Comparison of ENCODE assay signal across 17 mouse cellular contexts in the genomic region with DNA sequence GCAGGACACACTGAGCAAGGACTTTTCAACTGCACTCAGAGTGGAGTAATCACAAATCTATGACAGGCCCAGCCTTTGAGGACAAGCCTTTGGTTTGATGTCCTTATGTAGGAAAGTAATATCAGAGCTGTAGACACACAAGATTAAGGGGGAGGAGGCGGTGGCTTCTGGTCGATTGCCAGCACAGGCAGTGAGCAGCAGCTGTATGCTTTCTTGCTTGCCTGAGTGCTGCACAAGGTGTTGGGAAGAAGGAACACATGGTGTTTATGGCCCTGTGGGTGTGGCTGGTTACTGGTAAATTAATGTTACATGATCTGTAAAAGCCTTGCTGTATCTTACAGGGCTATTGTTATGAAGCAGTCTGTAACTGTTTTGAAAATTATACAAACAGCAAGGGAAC. TPM values are rescaled to one million over a fixed set of nuclear protein-coding genes. Genes with fewer than 3 reads are reported as not detected.
DNase-seq lines count a peak whose midpoint lies in the region; ATAC-seq and TF ChIP-seq lines count a peak whose summit lies in the region.
"Had no signal": no experiment of that assay in that cellular context is flagged by ENCODE, and none has a peak within 500 bp of the region (broad histone marks: within the 10 kb centered on the region; RNA-seq: fewer than 3 reads in every experiment).

No protein-coding gene starts in this region.

- no peak overlapping the region for H3K9ac ChIP-seq in lung, embryonic 14.5 days
- no peak overlapping the region for H3K9ac ChIP-seq in stomach, embryonic 16.5 days (ENCODE audit: low read length)
- H3K9ac ChIP-seq in midbrain, embryonic 16.5 days (ENCODE audit: low read depth, low read length) = no peak overlapping the region
- H3K9ac ChIP-seq: forebrain, embryonic 13.5 days; hindbrain, embryonic 14.5 days; kidney, embryonic 15.5 days; liver, embryonic 13.5 days; midbrain, embryonic 12.5 days; neural tube, embryonic 13.5 days had no signal

- no peak for TF ChIP-seq CTCF in lung, adult 2 months (IDR thresholded peaks at IDR 0.05; ENCODE audit: insufficient read depth, low read length)
- no peak for TF ChIP-seq CTCF in lung, embryonic 14.5 days (IDR thresholded peaks at IDR 0.05; ENCODE audit: low read depth)

- H3K4me2 ChIP-seq in lung, embryonic 14.5 days = 0 out of 2 replicates have a peak overlapping the region, but pooled peaks have one; percentile 23
- no peak overlapping the region for H3K4me2 ChIP-seq in stomach, embryonic 16.5 days (ENCODE audit: low read depth, low read length)
- no peak overlapping the region for H3K4me2 ChIP-seq in midbrain, embryonic 16.5 days (ENCODE audit: low read length)
- H3K4me2 ChIP-seq: forebrain, embryonic 13.5 days; hindbrain, embryonic 14.5 days; kidney, embryonic 15.5 days; liver, embryonic 13.5 days; midbrain, embryonic 12.5 days; neural tube, embryonic 13.5 days had no signal

- no peaks in the 10 kb centered on the region for H3K36me3 ChIP-seq in lung, embryonic 14.5 days (ENCODE audit: insufficient read depth)
- H3K36me3 ChIP-seq in stomach, embryonic 16.5 days (ENCODE audit: control insufficient read depth, insufficient read depth, low read length) = no peaks in the 10 kb centered on the region
- H3K36me3 ChIP-seq in midbrain, embryonic 16.5 days (ENCODE audit: control insufficient read depth, insufficient read depth, low read length) = no peaks in the 10 kb centered on the region
- H3K36me3 ChIP-seq: kidney, embryonic 15.5 days; liver, embryonic 13.5 days; midbrain, embryonic 12.5 days; neural tube, embryonic 13.5 days had no signal

- H3K27ac ChIP-seq in lung, embryonic 14.5 days (ENCODE audit: low read depth) = peak overlapping the region; percentile 82
- no peak overlapping the region for H3K27ac ChIP-seq in stomach, embryonic 16.5 days (ENCODE audit: low read length)
- H3K27ac ChIP-seq in midbrain, embryonic 16.5 days (ENCODE audit: low read length) = no peak overlapping the region
- H3K27ac ChIP-seq: forebrain, embryonic 13.5 days; hindbrain, embryonic 14.5 days; kidney, embryonic 15.5 days; liver, embryonic 13.5 days; midbrain, embryonic 12.5 days; neural tube, embryonic 13.5 days had no signal

- H3K4me1 ChIP-seq in lung, adult 2 months (ENCODE audit: control insufficient read depth, insufficient read depth, low read length) = peaks cover 9% of the 10 kb centered on the region
- H3K4me1 ChIP-seq in lung, embryonic 14.5 days (ENCODE audit: insufficient read depth) = peaks cover 16% of the 10 kb centered on the region; the same call in 1 of the 2 replicates
- H3K4me1 ChIP-seq in stomach, embryonic 16.5 days (ENCODE audit: control insufficient read depth, insufficient read depth, low read length) = peaks cover 14% of the 10 kb centered on the region; the same call in 1 of the 2 replicates
- no peaks in the 10 kb centered on the region for H3K4me1 ChIP-seq in midbrain, embryonic 16.5 days (ENCODE audit: control insufficient read depth, insufficient read depth, low read length)
- H3K4me1 ChIP-seq: liver, embryonic 13.5 days had no signal

- WGBS in lung, adult 2 months = 39% methylated on average over 2 of the region's 2 CpGs
- 27% methylated on average over 2 of the region's 2 CpGs for WGBS in lung, embryonic 14.5 days
- WGBS in stomach, embryonic 16.5 days = 38% methylated on average over 2 of the region's 2 CpGs
- WGBS in midbrain, embryonic 16.5 days = 74% methylated on average over 2 of the region's 2 CpGs

- intact Hi-C loops in left cerebral cortex, postnatal 4 days (cut with DNase I) = no loop called here

- H3K27me3 ChIP-seq in lung, embryonic 14.5 days (ENCODE audit: insufficient read depth, low read length) = no peaks in the 10 kb centered on the region
- H3K27me3 ChIP-seq in stomach, embryonic 16.5 days (ENCODE audit: control insufficient read depth, insufficient read depth, low read length) = no peaks in the 10 kb centered on the region
- H3K27me3 ChIP-seq in midbrain, embryonic 16.5 days (ENCODE audit: control insufficient read depth, insufficient read depth, low read depth, low read length) = no peaks in the 10 kb centered on the region
- H3K27me3 ChIP-seq: forebrain, embryonic 13.5 days; kidney, embryonic 15.5 days; liver, embryonic 13.5 days; midbrain, embryonic 12.5 days; neural tube, embryonic 13.5 days had no signal

- no peaks in the 10 kb centered on the region for H3K9me3 ChIP-seq in lung, embryonic 14.5 days (ENCODE audit: low read depth, low read length)
- no peaks in the 10 kb centered on the region for H3K9me3 ChIP-seq in stomach, embryonic 16.5 days (replicated peaks; ENCODE audit: control insufficient read depth, low read length)
- H3K9me3 ChIP-seq in midbrain, embryonic 16.5 days (replicated peaks; ENCODE audit: control insufficient read depth, low read length, poor library complexity, severe bottlenecking) = no peaks in the 10 kb centered on the region
- H3K9me3 ChIP-seq: forebrain, embryonic 13.5 days; kidney, embryonic 15.5 days; liver, embryonic 13.5 days; midbrain, embryonic 12.5 days; neural tube, embryonic 13.5 days had no signal

- ATAC-seq in lung, embryonic 14.5 days (ENCODE audit: insufficient read depth) = peak; percentile 91
- peak; percentile 64; the same call in 1 of the 2 replicates for ATAC-seq in stomach, embryonic 16.5 days (ENCODE audit: insufficient read depth, low FRiP score)
- ATAC-seq in midbrain, embryonic 16.5 days = no peak
- ATAC-seq: forebrain, embryonic 13.5 days had no signal

- TF ChIP-seq POLR2A in lung, adult 2 months (IDR thresholded peaks at IDR 0.05; ENCODE audit: borderline replicate concordance, extremely low read depth, low read depth, low read length) = no peak

- DNase-seq in gastrocnemius, postnatal 10 days = peak; percentile 36
- no peak for DNase-seq in gastrocnemius, postnatal 4 days (ENCODE audit: low spot score in 2 of 2)
- DNase-seq in lung, adult 18-20 months = peak; percentile 52 to 65
- no peak for DNase-seq in lung, adult 2 months
- peak; percentile 92 for DNase-seq in lung, embryonic 14.5 days
- no peak for DNase-seq in left cerebral cortex, postnatal 4 days
- DNase-seq: cerebellum, adult 2 months; liver, embryonic 13.5 days; retina, postnatal 1 day; thymus, postnatal 4 days had no signal

- no peak overlapping the region for H3K4me3 ChIP-seq in lung, adult 2 months (replicated peaks; ENCODE audit: extremely low read depth, low read depth, low read length)
- no peak overlapping the region for H3K4me3 ChIP-seq in lung, embryonic 14.5 days (ENCODE audit: low read depth, low read length)
- no peak overlapping the region for H3K4me3 ChIP-seq in stomach, embryonic 16.5 days (replicated peaks; ENCODE audit: low read length)
- no peak overlapping the region for H3K4me3 ChIP-seq in midbrain, embryonic 16.5 days (ENCODE audit: low read depth, low read length)
- H3K4me3 ChIP-seq: forebrain, embryonic 13.5 days; kidney, embryonic 15.5 days; liver, embryonic 13.5 days; midbrain, embryonic 12.5 days; neural tube, embryonic 13.5 days had no signal

RNA-seq across cellular contexts. Expression of a gene that starts 9.4 kb away (rescaled TPM):
- 10 to 100 TPM; 12.6 to 17.3 TPM for total RNA-seq in gastrocnemius, postnatal 10 days (2021)
- 10 to 100 TPM; 23.9 to 25.8 TPM for total RNA-seq in gastrocnemius, postnatal 4 days (2021)
- polyA plus RNA-seq in lung, adult 2 months (2012; rRNA removed) = 6.1 and 10.9 TPM in 2 replicates
- 12.1 and 12.6 TPM in 2 replicates for polyA plus RNA-seq in lung, embryonic 14.5 days (2014; fragmentation: Nextera tagmentation; extraction: Ambion mirVana)
- polyA plus RNA-seq in stomach, embryonic 16.5 days (2015; fragmentation: Nextera tagmentation; extraction: Ambion mirVana) = 8.4 and 10.6 TPM in 2 replicates
- total RNA-seq in left cerebral cortex, postnatal 4 days (2021) = 10 to 100 TPM; 13.0 to 13.6 TPM
- 7.9 and 10.6 TPM in 2 replicates for polyA plus RNA-seq in midbrain, embryonic 16.5 days (2015; fragmentation: Nextera tagmentation; extraction: Ambion mirVana)

RNA-seq across cellular contexts. Expression of a gene that starts 19.8 kb away (rescaled TPM):
- 1 to 10 TPM; 3.8 to 4.0 TPM for total RNA-seq in gastrocnemius, postnatal 10 days (2021)
- 1 to 10 TPM; 4.2 to 5.0 TPM for total RNA-seq in gastrocnemius, postnatal 4 days (2021)
- 1.4 and 1.5 TPM in 2 replicates for polyA plus RNA-seq in lung, adult 2 months (2012; rRNA removed)
- polyA plus RNA-seq in lung, embryonic 14.5 days (2014; fragmentation: Nextera tagmentation; extraction: Ambion mirVana) = 2.9 and 3.3 TPM in 2 replicates
- polyA plus RNA-seq in stomach, embryonic 16.5 days (2015; fragmentation: Nextera tagmentation; extraction: Ambion mirVana) = 3.9 TPM in 2 replicates
- total RNA-seq in left cerebral cortex, postnatal 4 days (2021) = 10 to 100 TPM; 16.8 to 20.0 TPM
- 3.7 and 4.0 TPM in 2 replicates for polyA plus RNA-seq in midbrain, embryonic 16.5 days (2015; fragmentation: Nextera tagmentation; extraction: Ambion mirVana)

Comparison
In these comparisons a context has a peak if more than half of its experiments do, and no peak if none do; other contexts are left out.
1. DNase-seq: peak in gastrocnemius, postnatal 10 days (single experiment), lung, adult 18-20 months (2 of 2) and lung, embryonic 14.5 days (single experiment); none in gastrocnemius, postnatal 4 days (0 of 2), lung, adult 2 months (single experiment) and left cerebral cortex, postnatal 4 days (single experiment).